Mouse (Mus musculus) spleen, postnatal 36 days (tissue): ENCODE results near the gene Klf3.
"Not testable (repeated sequence)": the region's sequence is repeated elsewhere in the genome, so short reads cannot be mapped to it uniquely, and the experiment has no call there.

Experiments
- DNase-seq, 2 experiments: peaks; one replicate each; pipeline ENCODE4 v3.0.0; 2022; ENCODE audit warnings: low spot score in 2 of 2, mixed read lengths in 1 of 2

Gene Klf3

DNA sequence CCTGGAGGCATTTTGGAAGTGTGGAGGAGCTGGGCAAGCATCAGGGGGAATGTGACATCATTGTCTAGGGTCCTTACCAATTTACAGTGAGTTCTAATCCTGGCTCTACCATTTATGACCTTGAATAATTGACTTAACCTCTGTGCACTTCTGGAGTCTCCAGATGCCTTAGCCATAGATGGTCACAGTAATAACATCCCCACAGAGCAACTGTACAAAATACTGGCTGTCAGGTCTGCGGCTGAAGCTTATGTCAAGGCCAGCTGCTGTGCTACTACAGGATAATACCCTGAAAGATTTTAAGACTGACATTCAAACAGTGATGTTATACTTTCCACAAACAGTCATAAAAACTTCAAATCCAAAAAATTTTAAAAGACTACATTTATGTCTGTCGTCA lies 75.3 kb downstream of the Klf3 start:
- DNase-seq = no peak

DNA sequence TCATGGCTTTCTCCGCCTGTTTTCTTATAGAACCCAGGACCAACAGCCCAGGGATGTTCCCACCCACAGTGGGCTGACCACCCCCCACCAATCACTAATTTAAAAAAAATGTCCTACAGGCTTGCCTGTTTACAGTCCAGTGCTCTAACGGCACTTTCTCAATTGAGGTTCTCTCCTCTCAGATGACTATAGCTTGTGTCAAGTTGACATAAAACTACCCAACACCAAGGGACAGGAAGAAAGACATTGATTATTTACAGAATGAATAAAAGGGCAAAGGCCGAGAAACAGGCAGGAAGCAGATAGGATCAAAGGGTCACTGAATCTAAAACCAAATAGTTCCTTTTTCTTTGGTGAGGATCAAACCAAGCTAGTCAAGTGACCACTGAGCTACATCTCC lies 76.1 kb downstream of the Klf3 start:
- DNase-seq = no peak

GRCm38 (mm10) chr5:64881559-64881958 lies 78.4 kb downstream of the Klf3 start:
- not testable (repeated sequence) for DNase-seq

DNA sequence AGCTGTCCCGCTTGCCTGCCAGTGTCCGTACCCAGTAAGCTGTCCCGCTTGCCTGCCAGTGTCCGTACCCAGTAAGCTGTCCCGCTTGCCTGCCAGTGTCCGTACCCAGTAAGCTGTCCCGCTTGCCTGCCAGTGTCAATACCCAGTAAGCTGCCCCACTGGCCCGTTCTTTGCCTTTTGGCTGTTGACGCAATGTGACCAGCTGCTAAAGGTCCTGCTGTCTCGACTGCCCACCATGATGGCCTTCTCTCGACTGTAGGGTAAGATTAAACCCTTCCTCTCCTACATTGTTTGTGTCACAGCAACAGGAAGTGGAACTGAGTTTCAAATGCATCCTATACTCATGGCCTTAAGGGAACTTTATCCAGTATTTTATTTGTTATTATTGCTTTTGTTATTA lies 78.8 kb downstream of the Klf3 start:
- not testable (repeated sequence) for DNase-seq
